Mouse (Mus musculus) brain, embryonic 18.5 days (tissue): ENCODE measurements around the gene Ssrp1.

Source experiments
- DNase-seq: peaks from one replicate; pipeline ENCODE4 v3.0.0-alpha.2; 2012; ENCODE audit warnings: low read depth, low spot score

Ssrp1 gene

DNA sequence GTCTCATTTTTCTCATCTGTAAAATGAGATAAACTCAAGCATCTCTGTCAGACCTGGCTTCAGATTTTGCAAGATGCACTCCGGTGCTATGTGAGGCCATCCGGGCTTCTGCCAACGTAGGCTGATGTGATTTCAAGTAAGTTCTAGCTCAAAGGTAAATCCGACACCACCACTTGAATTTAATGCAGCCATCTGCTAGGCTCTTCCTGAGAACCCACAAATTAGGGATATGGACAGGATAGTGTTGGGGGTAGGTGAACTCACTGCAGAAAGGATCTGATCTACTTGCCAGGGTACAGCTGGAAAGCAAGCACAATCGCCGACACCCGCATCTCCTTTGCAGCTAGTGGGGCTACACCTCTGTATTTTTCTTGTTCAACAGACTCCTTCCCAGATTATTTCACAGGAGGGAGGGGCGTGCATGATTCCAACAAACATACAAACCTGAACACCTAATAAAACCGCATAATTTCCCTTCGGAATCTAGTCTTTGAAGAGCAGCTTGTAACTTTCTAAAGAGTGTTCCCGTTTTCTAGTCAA lies 457 bp upstream of the Ssrp1 start:
- no peak for DNase-seq

DNA sequence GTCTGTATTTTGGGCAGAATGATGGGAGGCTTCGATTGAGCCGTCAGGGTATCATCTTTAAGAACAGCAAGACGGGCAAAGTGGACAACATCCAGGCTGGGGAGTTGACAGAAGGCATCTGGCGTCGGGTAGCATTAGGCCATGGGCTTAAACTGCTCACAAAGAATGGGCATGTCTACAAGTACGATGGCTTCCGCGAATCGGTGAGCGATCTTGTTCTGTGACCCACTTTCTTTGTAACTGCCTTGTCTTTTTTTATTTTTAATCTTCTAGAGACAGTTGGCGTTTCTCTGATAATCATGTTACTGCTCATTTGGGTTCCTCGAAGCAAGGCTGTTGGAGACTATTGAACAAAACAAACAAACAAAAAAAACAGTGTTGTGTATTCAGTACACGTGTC lies 1.3 kb downstream of the Ssrp1 start:
- no peak for DNase-seq

DNA sequence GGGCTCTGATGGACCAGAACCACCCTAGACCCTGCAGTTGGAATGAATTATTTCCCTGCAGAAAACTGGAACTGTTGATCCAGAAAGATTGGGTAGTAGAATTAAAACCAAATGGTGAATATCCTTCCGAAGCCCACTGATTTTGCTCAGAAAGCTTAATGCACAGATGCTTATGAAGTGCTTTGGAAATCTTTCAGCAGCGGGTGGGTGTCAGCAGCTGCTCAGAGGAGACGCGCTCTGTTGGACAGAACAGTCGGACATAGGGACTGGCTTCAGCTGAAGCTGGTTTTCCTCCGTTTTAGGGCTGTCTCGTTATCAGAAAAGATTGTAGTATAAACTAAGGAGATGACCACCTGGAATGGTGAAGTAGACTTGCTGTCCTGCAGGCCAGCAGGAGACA lies 6.6 kb downstream of the Ssrp1 start:
- no peak for DNase-seq

DNA sequence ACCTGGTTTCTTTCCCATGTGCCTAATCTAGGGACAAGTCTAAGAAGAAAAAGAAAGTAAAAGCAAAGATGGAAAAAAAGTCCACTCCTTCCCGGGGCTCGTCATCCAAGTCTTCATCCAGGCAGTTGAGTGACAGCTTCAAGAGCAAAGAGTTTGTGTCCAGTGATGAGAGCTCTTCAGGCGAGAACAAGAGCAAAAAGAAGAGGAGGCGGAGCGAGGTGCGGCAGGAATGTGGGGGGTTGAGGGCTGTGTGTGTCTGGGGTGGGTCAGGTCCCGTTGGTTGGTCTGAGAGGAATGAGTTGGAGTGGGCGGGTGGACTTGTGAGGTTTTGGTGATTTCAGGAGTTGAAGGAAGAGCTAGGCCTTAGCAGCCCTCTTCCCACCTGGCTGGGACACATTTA lies 9.2 kb downstream of the Ssrp1 start:
- DNase-seq: no peak

DNA sequence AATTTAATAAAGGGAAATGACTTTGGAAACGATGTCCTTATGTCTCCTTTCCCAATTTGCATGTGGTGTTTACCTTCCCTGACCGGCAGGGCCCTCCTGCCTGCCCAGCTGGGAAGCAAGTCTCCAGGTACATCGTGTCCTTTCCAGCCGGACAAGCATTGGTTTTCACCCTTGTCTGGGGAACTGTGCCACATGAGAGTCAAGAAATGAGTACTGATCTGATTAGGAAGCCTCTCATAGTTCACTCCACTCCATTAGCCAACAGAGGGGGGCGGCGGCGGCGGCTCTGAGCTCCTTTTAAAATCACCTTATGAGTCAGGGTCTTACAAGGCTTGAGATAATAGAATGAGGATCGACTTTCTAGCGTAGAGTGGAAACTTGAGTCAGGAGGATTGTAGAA lies 10.0 kb downstream of the Ssrp1 start:
- DNase-seq: no peak

DNA sequence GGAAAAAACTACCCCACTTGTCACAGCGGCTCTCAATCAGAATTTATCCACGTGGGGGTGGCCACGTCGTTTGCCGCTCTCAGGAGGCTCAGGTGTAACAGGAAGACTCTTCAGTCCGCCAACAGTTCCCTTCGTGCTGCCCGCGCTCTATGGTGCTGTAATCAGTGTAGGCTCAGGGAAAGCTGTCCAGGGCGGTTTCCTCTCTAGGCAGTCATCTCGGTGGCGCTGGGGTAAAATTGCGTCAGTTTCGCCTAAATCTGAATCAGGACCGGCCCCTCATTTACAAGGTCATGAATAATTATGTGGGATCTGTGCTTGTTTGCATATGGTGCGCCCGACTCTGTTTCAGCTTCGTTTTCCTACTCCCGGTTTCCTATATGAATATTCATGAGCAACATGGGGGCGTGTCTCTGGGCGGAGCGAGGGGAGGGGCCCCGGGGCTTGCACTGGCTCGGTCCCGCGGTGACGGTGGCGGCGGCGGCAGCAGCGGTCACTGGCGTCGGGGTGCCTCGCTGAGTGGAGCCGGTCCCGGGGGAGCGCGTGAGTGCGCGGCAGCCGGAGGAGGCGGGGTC lies 10.6 kb downstream of the Ssrp1 start, which contains the start of gene Tnks1bp1:
Gene Tnks1bp1, plus strand, starts transcription at position 427 of the 572 bp plus-strand sequence.
- peak; percentile 84 for DNase-seq

DNA sequence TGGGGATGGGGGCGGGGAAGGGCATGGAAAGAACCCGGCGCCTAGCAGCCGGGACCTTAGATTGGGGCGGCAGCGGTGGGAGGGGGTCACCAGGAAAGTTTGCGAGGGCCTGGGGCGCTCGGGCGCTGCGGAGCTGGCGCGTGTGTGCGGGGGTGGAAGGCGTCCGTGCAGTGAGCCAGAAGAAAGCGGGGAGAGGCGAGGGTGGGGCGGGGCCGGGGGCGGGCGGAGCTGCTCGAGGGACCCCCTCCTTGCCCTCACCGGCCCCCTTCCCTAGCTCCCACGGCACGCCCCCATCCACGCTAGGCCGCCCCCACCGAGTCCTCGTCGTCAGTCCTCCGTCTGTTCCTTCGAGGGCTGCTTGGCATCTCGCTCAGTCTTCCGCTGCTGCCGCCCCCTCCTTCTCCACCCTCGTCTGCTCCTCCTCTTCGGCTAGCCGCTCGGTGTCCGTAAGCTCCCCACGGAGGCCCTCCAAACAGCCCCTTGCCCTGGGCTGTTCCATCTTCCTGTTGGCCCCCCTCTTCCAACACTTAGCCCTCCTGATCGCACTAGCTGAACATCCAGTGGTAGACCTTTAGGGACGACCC lies 11.2 kb downstream of the Ssrp1 start:
- no peak for DNase-seq

DNA sequence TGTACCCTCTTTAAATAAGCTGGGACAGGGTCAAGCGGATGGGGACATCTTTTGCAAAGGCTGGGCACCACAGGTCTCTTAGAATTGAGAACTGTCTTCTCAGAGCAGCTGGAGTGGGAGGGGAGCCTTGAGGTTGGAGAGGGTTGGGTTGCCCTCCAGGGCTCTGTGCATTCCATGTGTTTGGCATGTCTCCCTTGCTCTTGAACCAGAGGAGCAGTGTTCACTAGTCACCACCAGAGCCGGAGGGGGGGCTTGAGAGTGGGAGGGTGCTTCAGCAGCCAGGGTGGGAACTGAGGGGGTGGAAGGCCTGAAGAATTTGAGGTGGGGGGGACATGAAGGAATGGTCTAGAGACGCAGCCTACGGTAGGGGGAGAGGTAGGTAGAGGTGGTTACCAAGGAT lies 12.2 kb downstream of the Ssrp1 start:
- no peak for DNase-seq

DNA sequence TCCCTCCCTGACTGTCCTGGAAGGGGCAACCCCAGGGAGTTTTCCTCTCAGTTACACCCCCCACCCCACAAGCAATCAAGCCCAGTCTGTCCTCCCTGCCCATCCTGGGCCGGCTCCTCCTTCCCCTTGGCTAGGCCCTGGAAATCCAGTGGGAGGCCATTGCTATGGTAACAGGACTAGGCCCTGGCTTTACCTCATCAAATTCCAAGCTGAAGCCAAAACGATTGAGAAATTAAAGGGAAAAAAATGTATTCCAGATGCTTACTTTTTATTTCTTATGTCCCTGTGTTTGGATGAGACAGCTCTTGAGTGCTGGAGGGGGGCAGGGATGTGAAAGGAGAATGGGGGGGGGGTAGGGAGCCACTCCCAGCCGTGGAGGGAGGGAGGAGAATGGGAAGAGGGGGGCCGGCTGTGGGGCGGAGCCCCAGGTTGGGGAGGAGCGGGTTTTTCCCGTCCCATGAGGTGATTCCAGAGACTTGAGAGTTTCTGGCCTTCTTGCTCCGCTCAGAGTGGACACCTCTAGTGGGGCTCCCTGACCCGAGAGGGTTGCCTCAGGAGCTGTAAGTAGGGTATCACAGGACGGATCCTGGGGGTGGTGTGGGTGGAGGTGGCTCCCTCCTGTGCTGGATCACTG lies 13.1 kb downstream of the Ssrp1 start:
- no peak for DNase-seq

DNA sequence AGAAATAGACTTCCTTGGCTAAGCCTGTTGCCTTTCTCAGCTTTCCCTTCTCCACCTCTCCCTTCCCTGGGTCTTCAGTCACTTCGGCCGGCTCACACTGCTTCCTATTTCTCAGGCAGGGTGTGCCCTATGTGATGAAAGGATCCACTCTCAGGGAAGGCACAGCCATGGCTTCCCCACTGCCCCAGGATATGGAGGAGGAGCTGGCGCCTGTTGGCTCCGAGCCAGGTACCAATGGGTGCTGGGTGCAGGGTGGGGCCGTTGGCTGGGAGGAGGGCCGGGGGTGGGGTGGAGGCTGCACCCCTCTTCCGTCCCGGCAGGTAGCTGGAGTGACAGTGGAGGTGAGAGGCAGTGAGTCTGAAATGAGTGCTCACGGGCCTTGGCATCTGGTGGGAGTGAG lies 13.7 kb downstream of the Ssrp1 start:
- DNase-seq: no peak

DNA sequence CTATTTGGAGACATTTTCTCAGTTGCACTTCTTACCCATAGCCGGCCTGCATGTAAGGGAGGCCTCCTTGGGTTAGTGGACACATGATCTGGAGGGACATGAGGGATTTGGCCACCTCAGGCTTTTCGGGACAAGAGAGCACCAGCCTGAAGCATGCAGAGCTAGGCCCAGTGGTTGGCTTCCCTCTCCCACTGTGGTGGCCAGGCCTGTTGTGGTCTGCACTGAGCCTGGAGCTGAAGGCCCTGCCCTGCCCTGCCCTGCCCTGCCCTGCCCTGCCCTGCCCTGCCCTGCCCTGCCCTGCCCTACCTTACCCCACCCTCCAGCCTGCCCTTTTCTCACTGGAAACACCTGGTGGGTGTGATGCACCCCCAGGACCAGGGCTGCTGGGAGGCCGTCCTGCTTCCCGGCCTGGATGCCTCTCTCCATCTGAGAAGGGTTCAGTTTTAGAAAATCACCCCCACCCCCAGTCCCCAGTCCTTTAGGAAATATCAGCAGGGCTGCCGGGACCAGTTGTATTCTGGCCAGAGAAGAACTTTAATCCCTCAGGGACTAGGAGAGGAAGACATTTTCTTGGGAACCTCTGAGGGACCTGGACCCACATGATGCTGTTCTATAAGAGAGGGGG lies 16.3 kb downstream of the Ssrp1 start:
- DNase-seq: no peak

DNA sequence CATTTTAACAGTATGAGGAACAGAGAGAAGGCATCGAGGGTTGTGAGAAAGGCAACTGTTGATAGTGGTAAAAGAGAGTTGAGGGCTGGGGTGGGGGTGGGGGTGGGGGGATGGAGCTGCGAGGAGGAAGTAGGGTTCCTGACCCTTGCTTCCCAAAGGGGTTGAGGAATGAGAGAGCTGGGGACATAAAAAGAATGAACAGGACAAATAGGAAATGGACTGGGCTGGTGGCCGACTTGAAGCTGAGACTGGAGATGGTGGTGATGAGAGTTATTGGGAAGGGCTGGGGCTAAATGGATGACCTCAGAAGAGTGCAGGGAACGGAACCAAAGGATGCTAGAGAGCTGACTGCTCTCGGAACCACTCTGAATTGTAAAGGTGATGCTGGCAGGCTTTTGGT lies 19.7 kb downstream of the Ssrp1 start:
- DNase-seq: no peak

DNA sequence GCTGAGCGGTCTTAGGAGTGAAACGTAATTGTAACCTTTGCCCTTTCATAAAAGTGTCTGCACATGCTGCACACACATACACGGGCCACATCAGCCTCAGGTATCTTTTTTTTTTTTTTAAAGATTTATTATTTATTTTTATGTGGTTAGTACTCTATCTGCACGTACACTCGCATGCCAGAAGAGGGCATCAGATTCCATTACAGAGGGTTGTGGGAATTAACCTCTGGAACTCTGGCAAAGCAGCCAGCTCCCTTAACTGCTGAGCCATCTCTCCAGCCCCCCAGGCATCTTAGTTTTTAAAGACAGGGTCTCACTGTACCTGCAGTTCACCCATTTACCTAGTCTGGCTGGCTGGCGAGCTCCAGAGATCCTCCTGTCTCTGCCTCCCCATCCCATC lies 22.6 kb downstream of the Ssrp1 start:
- no peak for DNase-seq

DNA sequence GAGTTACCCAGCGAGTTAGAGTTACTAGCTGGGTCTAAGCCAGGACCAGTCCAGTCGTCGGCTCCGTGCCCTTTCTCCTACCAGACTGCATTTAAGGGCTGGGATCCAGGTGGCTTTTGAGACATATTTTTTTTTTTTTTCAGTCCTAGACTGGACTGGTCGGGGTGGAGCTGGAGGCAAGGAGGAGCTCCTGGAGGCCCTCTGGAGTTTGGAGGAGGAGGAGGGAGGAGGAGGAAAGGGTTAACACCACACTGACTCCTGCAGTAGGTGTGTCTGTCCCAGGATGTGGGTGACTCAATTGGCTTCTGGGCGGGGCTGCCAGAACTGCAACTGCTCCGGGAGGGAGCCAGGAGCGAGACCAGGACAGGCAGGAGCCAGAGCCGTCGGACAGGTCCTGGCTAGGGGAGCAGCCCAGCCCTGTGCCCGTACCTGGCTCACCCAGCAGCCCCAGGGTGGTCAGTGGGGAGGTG lies 23.6 kb downstream of the Ssrp1 start:
- no peak for DNase-seq

DNA sequence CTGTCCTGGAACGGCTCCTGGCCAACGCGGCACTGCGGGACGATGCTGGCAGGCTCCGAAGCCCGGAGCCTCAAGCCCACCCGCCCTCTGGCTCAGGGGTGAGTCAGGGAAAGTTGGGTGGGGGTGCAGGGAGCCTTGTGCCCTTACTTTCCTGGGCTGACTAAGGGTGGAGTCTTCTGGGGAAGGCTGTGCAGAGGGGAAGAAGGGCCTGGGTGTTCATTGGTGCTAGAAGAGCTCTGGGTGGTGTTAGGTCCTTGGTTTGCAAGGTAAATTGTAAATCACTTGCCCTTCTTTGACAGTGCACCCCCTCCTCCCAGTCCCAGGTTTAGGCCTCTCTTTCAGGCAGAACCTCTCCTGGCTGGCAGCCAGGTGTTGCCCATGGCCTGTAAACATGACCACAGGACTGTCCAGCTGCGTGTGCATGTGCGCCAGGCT lies 24.1 kb downstream of the Ssrp1 start:
- no peak for DNase-seq

DNA sequence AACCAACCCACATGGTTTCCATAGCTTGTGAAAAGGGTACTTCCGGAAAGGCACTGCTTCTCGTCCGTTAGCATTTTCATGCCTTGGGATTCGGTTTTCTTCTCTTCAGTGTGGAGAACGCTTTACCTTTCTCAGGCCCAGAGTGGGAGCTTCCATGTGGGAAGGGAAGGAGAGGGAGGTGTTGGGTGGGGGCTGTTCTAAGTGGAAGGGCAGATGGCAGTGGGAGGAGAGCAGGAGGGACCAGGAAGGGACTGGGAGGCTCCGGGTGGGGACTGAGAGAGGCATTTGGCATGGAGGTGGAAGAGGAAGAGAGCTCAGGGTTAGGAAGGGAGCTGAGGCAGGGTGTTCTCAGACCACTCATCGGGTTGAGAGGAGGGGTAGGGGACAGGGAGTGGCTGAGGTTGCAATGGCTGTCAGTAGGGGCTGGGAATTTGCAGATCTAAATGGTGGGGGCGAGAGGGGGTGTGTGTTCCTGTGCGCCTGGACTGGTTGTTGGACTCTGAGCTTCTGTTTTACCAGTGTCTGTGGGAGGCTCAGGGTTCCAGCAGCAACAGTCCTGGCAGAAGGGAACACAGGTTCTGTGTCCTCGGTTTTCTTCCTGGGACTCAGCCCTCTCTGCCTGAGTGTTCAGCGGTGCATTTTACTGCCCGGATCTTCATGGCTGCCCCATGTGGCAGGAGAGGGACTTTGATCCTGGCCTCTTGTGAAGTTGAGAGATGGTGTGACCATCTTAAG lies 28.3 kb downstream of the Ssrp1 start:
- no peak for DNase-seq

DNA sequence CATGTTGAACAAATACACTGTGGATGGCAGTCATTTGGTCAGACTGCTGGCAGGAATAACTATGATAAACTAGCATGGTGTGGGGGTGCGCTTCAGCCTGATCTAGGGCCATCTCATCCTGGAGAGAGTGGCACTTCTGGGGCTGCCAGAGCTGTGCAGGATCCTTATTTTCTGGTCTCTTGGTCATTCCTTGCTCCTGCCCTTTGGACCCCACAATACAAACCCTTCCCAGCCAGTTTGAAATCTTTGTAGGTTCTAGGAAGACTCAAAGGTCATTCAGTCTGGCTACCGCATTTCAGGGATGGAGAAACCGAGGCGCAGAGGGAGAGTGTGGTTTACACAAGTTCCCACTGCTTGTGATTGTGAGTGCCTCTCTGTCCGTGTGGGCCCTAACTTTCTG lies 29.9 kb downstream of the Ssrp1 start:
- no peak for DNase-seq

DNA sequence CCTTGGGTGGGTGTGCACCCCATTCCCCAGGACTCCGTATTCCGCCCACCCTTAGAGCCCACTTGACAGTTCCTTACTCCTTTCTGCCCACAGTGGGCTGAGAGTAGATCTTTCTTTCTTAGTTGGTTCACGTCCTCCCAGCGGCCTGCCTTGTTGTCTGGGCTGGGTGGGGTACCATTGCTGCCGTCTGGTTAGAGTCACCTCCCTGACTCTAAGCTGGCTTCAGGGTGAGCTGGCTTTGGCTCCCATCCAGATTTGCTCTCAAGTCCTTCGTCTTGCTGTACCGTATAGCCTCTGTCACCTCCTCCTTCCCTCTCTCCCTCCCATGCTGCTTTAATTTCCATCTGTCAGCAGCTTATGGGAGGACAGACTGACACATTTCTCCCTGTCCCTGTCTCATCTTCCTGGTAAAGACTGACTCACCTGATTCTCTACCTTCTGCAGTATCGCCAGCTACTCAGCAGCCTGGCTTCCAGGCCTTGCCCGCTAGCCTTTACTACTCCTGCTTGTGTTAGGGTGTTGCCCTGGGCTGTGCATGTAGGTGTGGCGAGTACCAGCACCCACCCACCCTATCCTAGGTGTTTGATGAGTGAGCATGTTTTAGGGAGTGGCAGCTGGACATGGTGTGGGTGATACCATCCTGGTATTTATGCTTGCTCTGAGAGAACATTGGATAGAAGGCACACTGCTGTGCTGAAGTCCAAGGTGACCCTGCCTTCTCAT lies 31.0 kb downstream of the Ssrp1 start:
- DNase-seq: no peak

DNA sequence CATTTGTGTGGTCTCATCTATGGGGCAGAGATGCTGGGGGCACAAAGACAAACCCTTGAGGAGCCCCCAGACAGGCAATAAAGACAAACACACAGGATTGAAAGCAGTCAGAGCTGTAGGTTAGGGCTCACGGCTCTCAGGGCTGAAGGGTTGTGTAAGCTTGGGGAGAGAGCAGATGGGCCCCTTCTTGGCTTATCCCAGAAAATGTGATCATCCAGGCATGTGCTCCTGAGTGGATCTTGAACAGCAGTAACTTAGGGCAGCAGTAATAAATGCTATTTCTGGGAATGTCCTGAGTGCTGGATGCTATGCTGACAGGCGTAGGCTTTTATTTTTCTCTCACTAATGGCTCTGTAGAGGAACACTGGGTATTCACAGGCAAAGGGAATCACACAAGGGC lies 31.6 kb downstream of the Ssrp1 start:
- no peak for DNase-seq

DNA sequence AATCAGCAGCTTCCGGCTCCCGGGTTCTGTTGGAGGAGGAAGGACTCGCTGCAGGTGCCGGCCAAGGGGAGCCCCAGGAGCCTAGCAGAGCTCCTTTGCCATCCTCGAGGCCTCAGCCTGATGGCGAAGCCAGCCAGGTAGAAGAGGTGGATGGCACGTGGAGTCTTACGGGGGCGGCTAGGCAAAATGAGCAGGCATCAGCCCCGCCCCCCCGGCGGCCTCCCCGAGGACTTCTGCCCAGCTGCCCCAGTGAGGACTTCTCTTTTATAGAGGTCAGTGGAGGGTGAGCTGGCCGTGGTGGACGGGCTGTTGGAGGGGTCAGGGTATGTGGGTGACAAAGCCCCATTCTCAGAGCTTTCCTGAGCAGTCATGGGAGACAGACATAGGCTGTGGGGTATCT lies 33.1 kb downstream of the Ssrp1 start:
- no peak for DNase-seq

DNA sequence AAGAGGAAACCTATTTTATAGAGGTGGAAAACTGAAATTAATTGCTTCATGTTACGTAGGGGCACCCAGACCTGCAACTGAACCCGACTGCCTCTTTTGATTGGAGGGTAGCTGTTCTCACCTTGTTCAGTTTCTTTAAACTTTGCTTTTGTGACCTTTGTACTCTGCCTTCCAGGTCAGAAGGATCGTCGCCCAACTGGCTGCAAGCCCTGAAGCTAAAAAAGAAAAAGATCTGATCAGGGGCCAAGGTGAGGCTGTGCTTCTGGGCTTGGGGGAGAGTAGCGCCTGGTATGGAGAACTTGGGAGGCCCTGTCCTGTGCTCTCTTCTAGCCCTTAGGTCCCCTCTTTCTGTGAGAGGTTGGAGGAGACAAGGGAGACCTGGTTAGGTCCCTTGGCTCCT lies 34.9 kb downstream of the Ssrp1 start:
- DNase-seq: no peak
